Mouse (Mus musculus): Measurements from ENCODE around the gene Cyfip2. TPM values are rescaled to one million over a fixed set of nuclear protein-coding genes. Genes with fewer than 3 reads are reported as not detected.

Gene Cyfip2
- total and polyA plus RNA-seq, 3 experiments, result 28.8 to 68.8 (median 55.2) TPM

DNA sequence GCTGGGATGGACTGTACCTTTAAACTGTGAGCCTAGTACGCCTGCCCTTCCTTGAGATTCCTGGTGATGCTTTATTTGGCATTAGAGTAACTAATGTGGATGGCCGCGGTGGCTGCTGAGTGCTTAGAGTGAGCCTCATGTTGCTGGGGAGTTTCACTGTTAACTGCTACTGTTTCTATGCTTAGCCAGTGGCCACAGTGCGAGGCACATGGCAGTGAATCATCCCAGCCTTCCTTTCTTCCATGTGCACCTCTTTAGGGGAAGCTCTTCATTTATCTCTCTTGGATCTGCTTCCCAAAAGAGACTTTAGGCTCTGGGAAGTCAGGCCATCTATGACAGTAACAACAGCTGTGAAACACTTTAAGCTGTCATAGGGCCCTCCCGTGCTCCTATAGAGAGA lies 30.0 kb downstream of the Cyfip2 start:
- Histone ChIP-seq H3K36me3 (ENCODE audit: control insufficient read depth, insufficient read depth, low read length) (no peaks in the 10 kb centered on the region; the same call in 1 of the 2 replicates), H3K27me3 (ENCODE audit: control insufficient read depth, insufficient read depth, low read length) (no peaks in the 10 kb centered on the region), H3K9ac (ENCODE audit: low read depth, low read length) (no peak overlapping the region), H3K4me1 (ENCODE audit: control insufficient read depth, insufficient read depth, low read length) (no peaks in the 10 kb centered on the region), H3K27ac (no peak overlapping the region), H3K4me3 (no peak overlapping the region), H3K79me2 (replicated peaks; ENCODE audit: control insufficient read depth, insufficient read depth, low read length) (no peaks in the 10 kb centered on the region)
- no peak for DNase-seq
- TF ChIP-seq CTCF (IDR thresholded peaks at IDR 0.05), result no peak
- no peak for TF ChIP-seq POLR2A (IDR thresholded peaks at IDR 0.05; ENCODE audit: insufficient read depth, low read depth, low read length)
- TF ChIP-seq EP300 (IDR thresholded peaks at IDR 0.05; ENCODE audit: insufficient read depth, low read depth, low read length), result no peak
- WGBS, result 89% methylated on average over 5 of the region's 5 CpGs
- intact Hi-C loops (cut with DNase I), result no loop called here

DNA sequence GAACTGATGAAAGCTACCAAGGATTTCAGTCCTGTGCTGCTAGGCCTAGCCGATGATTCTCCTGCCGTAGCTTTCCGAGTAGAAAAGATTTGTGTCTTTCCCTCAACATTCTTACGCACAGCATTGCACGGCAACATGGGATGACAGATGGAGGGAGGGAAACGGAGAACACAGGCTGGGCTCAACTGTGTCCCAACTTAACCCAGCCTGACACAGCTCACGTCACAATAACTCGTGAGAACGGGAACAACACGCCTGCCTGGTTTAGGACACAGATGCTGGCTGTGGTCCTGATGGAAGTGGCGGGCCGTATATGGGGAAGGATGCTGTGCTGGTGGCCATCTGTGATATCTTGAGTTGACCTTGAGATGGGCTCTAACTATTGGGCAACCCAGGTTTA lies 34.0 kb downstream of the Cyfip2 start:
- Histone ChIP-seq H3K79me2 (replicated peaks; ENCODE audit: control insufficient read depth, insufficient read depth, low read length) (no peaks in the 10 kb centered on the region), H3K4me1 (ENCODE audit: control insufficient read depth, insufficient read depth, low read length) (peaks cover 4% of the 10 kb centered on the region; the same call in 1 of the 2 replicates), H3K27me3 (ENCODE audit: control insufficient read depth, insufficient read depth, low read length) (no peaks in the 10 kb centered on the region), H3K27ac (no peak overlapping the region; the same call in 1 of the 2 replicates), H3K9ac (ENCODE audit: low read depth, low read length) (no peak overlapping the region), H3K4me3 (no peak overlapping the region), H3K36me3 (ENCODE audit: control insufficient read depth, insufficient read depth, low read length) (no peaks in the 10 kb centered on the region; the same call in 1 of the 2 replicates)
- WGBS, result 92% methylated on average over 12 of the region's 12 CpGs
- no peak for TF ChIP-seq CTCF (IDR thresholded peaks at IDR 0.05)
- TF ChIP-seq EP300 (IDR thresholded peaks at IDR 0.05; ENCODE audit: insufficient read depth, low read depth, low read length), result no peak
- no peak for TF ChIP-seq POLR2A (IDR thresholded peaks at IDR 0.05; ENCODE audit: insufficient read depth, low read depth, low read length)
- DNase-seq, result no peak
- intact Hi-C loops (cut with DNase I), result no loop called here

DNA sequence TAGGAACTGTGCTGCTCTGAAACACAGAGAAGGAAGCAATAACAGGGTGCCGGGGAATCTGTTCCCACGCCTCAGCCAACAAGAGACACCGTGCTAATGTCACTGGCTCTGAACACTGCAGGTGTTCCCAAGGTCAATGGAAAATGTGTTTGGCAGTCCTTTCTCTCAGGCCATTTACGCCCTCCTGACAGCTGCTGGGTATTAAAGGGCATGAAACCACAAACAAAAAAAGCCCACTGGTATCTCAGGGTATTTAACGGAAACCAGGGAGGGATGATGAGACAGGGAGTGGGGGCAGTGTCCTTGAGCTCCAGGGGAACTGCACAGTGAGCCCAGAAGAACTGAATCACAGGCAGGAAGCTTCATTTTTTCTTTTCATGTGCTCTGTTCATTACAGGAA lies 34.5 kb downstream of the Cyfip2 start:
- WGBS, result 45% methylated on average over 5 of the region's 5 CpGs
- H3K4me3 ChIP-seq, result no peak overlapping the region
- no peaks in the 10 kb centered on the region for H3K79me2 ChIP-seq (replicated peaks; ENCODE audit: control insufficient read depth, insufficient read depth, low read length)
- H3K27me3 ChIP-seq (ENCODE audit: control insufficient read depth, insufficient read depth, low read length), result no peaks in the 10 kb centered on the region
- no peak for DNase-seq
- TF ChIP-seq POLR2A (IDR thresholded peaks at IDR 0.05; ENCODE audit: insufficient read depth, low read depth, low read length) (no peak), EP300 (IDR thresholded peaks at IDR 0.05; ENCODE audit: insufficient read depth, low read depth, low read length) (0 out of 2 replicates have a peak, but pooled peaks have one; percentile 61)
- no peaks in the 10 kb centered on the region; the same call in 1 of the 2 replicates for H3K36me3 ChIP-seq (ENCODE audit: control insufficient read depth, insufficient read depth, low read length)
- H3K27ac ChIP-seq, result peak overlapping the region; percentile 41; the same call in 1 of the 2 replicates
- no peak overlapping the region for H3K9ac ChIP-seq (ENCODE audit: low read depth, low read length)
- intact Hi-C loops (cut with DNase I), result no loop called here
- H3K4me1 ChIP-seq (ENCODE audit: control insufficient read depth, insufficient read depth, low read length), result peaks cover 4% of the 10 kb centered on the region; the same call in 1 of the 2 replicates

DNA sequence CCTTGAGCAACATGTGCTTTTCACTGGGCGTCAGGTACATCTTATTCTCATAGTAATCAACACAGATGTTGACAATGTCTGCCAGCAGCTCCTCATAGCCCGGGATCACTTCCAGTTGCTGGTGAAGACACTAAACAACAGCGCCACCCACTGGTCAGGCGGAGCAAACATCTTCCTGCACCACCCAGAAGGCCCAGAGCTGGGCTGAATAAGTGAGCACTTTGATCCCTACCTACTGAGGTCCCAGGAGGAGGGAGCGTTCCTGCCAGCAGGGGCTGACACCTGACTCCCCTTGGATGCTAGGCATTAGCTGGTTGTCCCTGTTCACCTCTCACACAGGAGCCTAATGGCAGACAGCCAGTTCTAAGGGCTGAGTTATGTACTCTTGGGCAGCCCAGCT lies 35.9 kb downstream of the Cyfip2 start:
- 44% methylated on average over 5 of the region's 5 CpGs for WGBS
- DNase-seq, result peak; percentile 30 to 32
- intact Hi-C loops (cut with DNase I), result no loop called here
- H3K79me2 ChIP-seq (replicated peaks; ENCODE audit: control insufficient read depth, insufficient read depth, low read length), result no peaks in the 10 kb centered on the region
- H3K27ac ChIP-seq, result peak overlapping the region; percentile 26; the same call in 1 of the 2 replicates
- no peak overlapping the region for H3K9ac ChIP-seq (ENCODE audit: low read depth, low read length)
- H3K36me3 ChIP-seq (ENCODE audit: control insufficient read depth, insufficient read depth, low read length), result no peaks in the 10 kb centered on the region; the same call in 1 of the 2 replicates
- H3K4me1 ChIP-seq (ENCODE audit: control insufficient read depth, insufficient read depth, low read length), result peaks cover 4% of the 10 kb centered on the region; the same call in 1 of the 2 replicates
- H3K4me3 ChIP-seq, result no peak overlapping the region
- TF ChIP-seq CTCF (IDR thresholded peaks at IDR 0.05) (peak; percentile 50), EP300 (IDR thresholded peaks at IDR 0.05; ENCODE audit: insufficient read depth, low read depth, low read length) (no peak), POLR2A (IDR thresholded peaks at IDR 0.05; ENCODE audit: insufficient read depth, low read depth, low read length) (no peak)
- H3K27me3 ChIP-seq (ENCODE audit: control insufficient read depth, insufficient read depth, low read length), result no peaks in the 10 kb centered on the region

DNA sequence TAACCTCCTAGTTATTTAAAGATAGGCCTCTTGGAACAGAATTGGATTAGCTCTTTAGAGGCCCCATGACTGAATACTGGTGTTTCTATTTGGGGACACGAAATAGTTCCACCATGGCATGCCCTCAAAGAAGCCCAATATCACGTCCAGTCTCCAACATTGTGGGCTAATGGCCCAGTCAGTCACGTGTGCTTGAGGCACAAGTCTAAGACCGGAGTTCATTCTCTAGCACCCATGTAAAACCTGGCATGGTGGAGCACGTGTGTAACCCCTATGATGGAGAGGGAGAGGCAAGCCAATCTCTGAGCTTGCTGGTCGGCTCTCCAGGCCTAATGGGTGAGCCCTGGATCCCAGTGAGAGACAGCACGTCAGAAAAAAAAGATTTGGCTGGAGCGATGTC lies 36.5 kb downstream of the Cyfip2 start:
- WGBS, result 68% methylated on average over 8 of the region's 8 CpGs
- H3K36me3 ChIP-seq (ENCODE audit: control insufficient read depth, insufficient read depth, low read length), result no peaks in the 10 kb centered on the region; the same call in 1 of the 2 replicates
- peak overlapping the region; percentile 66 for H3K27ac ChIP-seq
- no peaks in the 10 kb centered on the region for H3K79me2 ChIP-seq (replicated peaks; ENCODE audit: control insufficient read depth, insufficient read depth, low read length)
- H3K4me1 ChIP-seq (ENCODE audit: control insufficient read depth, insufficient read depth, low read length), result peaks cover 4% of the 10 kb centered on the region; the same call in 1 of the 2 replicates
- H3K9ac ChIP-seq (ENCODE audit: low read depth, low read length), result no peak overlapping the region
- no peaks in the 10 kb centered on the region for H3K27me3 ChIP-seq (ENCODE audit: control insufficient read depth, insufficient read depth, low read length)
- TF ChIP-seq POLR2A (IDR thresholded peaks at IDR 0.05; ENCODE audit: insufficient read depth, low read depth, low read length) (no peak), EP300 (IDR thresholded peaks at IDR 0.05; ENCODE audit: insufficient read depth, low read depth, low read length) (peak; percentile 79)
- no peak overlapping the region for H3K4me3 ChIP-seq
- intact Hi-C loops (cut with DNase I), result no loop called here
- peak in 1 of 2 experiments; percentile 50 for DNase-seq

DNA sequence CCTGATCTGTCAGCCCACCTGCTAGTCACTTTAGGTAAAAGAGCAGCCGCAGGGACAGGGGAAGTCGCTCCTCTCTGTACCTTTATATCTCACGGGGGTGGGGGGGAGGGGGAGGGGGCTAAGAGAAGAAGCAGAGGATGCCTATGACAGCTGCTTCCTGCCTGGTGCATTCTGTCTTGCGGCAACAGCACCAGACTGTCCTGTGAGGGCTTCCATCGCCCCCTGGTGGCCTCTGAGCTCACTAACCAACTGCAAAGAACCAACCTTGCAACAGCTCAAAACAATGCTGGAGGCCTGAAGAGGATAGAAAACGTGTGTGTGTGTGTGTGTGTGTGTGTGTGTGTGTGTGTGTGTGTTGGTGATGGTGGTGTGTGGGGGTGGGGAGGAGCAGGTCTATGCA lies 37.4 kb downstream of the Cyfip2 start:
- WGBS, result 4% methylated on average over 6 of the region's 6 CpGs
- intact Hi-C loops (cut with DNase I), result loop anchor here (2.0 kb wide), 1 partner anchor 67 kb away; no protein-coding TSS in a partner anchor

More for the DNA sequence above, 37.4 kb downstream of the Cyfip2 start:
- H3K27me3 ChIP-seq (ENCODE audit: control insufficient read depth, insufficient read depth, low read length), result no peaks in the 10 kb centered on the region
- H3K36me3 ChIP-seq (ENCODE audit: control insufficient read depth, insufficient read depth, low read length), result no peaks in the 10 kb centered on the region; the same call in 1 of the 2 replicates
- peaks cover 4% of the 10 kb centered on the region; the same call in 1 of the 2 replicates for H3K4me1 ChIP-seq (ENCODE audit: control insufficient read depth, insufficient read depth, low read length)
- H3K79me2 ChIP-seq (replicated peaks; ENCODE audit: control insufficient read depth, insufficient read depth, low read length), result no peaks in the 10 kb centered on the region
- H3K9ac ChIP-seq (ENCODE audit: low read depth, low read length), result no peak overlapping the region
- peak; percentile 71 to 72 for DNase-seq
- no peak for TF ChIP-seq POLR2A (IDR thresholded peaks at IDR 0.05; ENCODE audit: insufficient read depth, low read depth, low read length)
- peak; percentile 65 for TF ChIP-seq CTCF (IDR thresholded peaks at IDR 0.05)
- no peak overlapping the region for H3K4me3 ChIP-seq
- no peak overlapping the region for H3K27ac ChIP-seq

Measured in heart, adult 2 months (tissue).